Mouse (Mus musculus) layer of hippocampus, adult 11-12 months (tissue): ENCODE measurements around the gene Cd3g.
"Not testable (repeated sequence)": the region's sequence is repeated elsewhere in the genome, so short reads cannot be mapped to it uniquely, and the experiment has no call there.

Experiments used
- DNase-seq: peaks from one replicate; pipeline ENCODE4 v3.0.0; 2022; ENCODE audit warnings: low spot score

Cd3g gene

GRCm38 (mm10) chr9:44986242-44986781 lies 6.1 kb upstream of the Cd3g start:
- peak; percentile 7 for DNase-seq

DNA sequence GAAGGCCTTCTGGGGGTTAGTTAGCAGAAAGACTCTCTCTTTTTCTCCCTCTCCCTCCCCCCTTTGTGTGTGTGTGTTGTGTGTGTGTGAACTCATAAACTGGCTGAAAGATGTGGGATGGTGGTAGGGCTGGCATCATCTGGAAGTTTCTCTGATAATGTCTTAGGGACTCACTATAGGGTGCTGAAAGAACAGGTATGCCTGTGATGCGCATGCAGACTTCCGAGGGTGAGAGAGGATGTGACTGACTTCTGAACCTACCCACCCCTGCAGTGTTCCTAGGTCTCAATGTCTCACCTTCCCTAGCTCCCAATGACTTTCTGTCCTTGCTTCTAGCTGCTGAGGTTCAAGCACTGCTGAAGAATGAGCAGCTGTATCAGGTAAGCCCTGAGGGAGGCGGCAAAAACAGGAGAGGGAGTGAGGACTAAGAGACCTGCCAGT lies 5.5 kb upstream of the Cd3g start:
- no peak for DNase-seq

- DNase-seq, result no peak
Observed at GRCm38 (mm10) chr9:44983001-44983400, 2.8 kb upstream of the Cd3g start.

GRCm38 (mm10) chr9:44982531-44982930 lies 2.3 kb upstream of the Cd3g start:
- DNase-seq, result no peak

- DNase-seq, result no peak
Observed at GRCm38 (mm10) chr9:44982081-44982480, 1.9 kb upstream of the Cd3g start.

GRCm38 (mm10) chr9:44981676-44982075 lies 1.4 kb upstream of the Cd3g start, which contains the start of gene Cd3d:
Cd3d (plus strand) TSS chr9:44981786.
- DNase-seq, result no peak

GRCm38 (mm10) chr9:44981104-44981503 lies 873 bp upstream of the Cd3g start:
- no peak for DNase-seq

- no peak for DNase-seq
Observed at GRCm38 (mm10) chr9:44979806-44980205, 425 bp downstream of the Cd3g start.

DNA sequence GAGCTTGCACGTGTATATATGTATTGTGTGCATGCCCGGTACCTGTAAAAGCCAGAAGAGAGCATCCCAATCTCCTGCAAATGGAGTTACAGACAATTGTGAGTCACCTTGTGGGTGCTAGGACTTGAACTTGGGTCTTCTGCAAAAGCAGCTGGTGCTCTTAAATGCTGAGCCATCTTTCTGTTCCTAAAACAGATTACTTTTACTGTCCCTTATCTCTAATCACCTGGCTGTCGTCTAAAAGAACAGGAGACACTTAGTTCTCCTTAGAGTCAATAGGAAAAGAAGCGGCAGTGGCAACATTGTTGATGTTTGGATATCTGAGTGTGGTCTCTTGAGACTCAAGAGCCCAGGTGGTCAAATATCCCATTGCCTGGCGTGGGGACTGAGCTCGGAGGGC lies 2.4 kb downstream of the Cd3g start:
- no peak for DNase-seq

DNA sequence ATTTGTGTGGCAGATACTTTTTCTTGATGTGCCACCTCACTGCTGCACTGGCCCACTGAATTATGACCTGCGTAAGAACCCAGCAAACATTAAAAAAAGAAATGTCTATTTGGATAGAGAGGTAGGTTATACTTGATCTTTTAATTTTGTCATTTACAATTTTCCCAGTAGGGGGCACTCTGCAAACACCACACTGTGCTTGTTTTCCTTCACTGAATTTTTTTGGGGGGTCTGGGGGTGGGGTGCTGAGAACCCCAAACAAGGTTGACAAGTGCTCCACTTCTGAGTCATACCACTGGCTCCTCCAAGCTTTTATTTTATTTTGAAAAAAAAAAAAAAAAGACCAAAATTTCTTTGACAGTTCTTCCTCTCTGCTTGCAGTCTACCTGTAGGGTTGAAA lies 10.8 kb downstream of the Cd3g start:
- no peak for DNase-seq

DNA sequence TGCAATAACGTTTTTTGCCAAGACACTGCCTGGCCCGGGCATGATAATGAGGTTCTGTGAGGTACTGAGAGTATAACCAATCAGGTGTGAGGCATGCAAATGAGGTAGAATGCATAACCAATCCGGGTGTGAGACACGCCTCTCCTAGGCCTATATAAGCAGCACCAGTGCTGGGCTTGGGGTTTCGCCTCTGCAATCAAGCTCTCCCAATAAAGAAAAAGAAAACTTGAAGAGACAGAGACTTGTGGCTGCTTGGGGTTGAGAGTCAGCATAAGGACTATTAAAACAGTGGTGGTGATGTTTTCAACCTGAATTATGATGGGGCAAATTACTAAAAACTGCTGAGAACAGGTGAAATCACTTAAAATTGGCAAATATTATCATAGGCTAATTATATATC lies 12.5 kb downstream of the Cd3g start:
- not testable (repeated sequence) for DNase-seq

- peak; percentile 79 for DNase-seq
Observed at GRCm38 (mm10) chr9:44966815-44967242, 13.4 kb downstream of the Cd3g start.

DNA sequence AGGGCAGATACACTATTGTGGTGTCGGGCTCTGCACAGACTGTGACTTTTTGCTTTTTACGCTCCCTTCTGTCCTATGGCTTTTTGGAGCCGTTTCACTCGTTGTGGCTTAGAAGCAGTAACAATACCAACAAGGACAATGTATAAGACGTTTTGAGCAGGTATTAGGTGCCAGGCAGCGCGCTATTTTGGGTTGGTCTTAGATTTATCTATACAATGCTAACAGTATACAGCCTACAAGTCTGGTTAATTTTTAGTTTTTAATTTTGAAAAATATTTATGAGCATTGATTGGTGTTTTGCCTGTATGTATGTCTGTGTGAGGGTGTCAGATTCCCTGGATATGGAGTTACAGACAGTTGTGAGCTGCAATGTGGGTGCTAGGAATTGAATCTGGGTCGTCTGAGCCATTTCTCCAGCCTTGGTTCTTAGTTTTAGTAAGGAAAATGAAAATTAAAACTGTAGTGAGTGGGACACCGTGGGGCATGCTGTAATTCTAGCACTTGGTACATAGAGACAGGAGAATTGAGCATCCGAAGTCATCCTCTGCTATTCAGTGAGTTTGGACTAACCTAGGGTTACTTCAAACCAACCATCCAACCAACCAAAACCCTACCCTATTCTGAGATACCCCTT lies 14.3 kb downstream of the Cd3g start:
- no peak for DNase-seq

DNA sequence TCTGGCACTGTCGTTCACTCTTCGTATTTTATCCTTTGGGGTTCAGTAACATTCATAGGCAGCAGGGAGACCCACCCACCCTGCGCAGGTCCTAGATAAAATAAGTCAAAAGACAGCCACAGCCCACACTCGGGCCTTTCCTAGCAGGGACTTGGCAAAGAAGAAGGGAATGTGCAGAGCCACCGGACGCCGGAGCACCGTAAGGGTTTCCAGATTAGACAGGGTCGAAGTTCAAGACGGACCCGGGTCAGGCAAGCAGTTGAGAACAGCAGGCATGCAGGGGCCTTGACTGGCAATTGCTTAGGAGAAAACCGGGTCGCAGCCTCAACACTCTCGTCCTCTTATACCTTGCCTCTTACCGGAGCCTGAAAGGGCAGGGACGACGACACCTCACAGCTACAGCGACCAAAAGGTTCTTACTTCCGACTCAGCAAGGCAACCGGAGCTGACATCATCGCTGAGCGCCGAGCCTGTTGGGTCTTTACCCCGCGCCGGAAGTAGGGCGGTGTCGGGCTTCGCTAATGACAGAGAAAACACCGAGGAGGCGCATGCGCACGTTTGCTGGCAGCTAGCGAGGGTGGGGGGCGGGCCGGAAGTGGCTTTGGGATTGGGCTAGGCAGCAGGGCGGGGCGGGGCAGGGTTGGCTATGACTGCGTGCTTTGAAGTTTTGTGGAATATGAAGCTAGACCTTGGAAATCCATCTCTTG lies 15.0 kb downstream of the Cd3g start, which contains the start of gene Ube4a:
TSS of gene Ube4a (minus strand) at position 475 of the 707 bp plus-strand sequence.
- peak; percentile 99 for DNase-seq

DNA sequence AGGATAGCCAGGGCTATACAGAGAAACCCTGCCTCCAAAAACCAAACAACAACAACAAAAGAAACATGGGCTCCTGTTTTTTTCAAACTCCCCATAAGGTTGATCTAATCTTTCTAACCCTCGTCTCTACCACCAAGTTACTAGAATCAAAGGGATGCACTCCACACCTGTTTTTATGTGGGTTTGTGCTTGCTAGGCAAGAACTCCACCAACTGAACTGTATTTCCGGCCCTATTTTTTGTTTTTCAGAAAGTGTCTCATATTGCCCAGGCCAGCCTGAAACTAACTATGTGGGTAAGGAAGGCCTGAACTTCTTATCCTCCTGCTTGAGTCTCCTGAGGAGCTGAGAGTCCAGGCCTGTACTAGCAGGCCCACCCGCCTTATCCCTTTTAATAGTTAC lies 25.8 kb downstream of the Cd3g start:
- no peak for DNase-seq

GRCm38 (mm10) chr9:44947836-44948235 lies 32.4 kb downstream of the Cd3g start:
- DNase-seq, result no peak

DNA sequence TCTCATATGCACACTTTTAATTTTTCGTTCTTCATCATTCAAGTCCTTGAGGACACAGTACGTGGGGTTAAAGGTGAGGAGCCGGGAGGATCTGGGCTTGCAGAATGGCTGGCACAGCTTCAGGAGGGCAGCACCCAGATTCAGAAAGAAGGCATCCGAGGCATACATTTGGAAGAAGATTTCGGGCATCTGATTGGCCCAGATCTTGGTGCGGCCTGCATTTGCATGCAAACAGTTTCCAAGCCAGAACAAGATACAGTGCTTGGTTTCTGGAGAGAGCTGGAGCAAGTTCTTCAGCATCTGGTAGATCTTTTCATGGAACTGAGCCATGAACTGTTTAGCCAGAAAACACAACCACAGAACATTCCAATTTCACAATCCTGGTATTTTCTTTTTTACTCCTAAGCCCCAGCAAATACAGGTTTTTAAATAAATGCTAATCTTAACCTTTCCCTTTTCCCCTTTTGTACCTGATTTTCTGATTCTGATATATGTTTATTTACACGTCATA lies 34.0 kb downstream of the Cd3g start:
- DNase-seq, result no peak

DNA sequence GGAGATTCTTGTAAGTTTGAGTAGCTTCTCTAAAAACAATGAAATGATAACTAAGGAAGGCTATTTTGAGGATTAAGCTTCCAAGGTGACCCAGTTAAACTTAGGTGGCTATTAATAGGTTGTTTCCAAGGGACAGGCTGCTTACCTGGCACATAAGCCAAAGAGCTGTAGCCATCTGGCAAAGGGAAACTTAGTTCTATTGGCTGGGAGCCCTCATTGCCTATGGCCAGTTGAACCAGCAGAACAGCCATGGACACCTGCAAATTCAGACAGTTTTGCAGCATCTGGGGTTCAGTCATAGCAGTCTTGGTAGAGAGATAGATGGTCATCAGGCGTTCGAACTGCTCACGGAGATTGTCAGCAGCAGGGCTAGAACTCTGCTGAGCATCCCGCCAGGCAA lies 37.8 kb downstream of the Cd3g start:
- no peak for DNase-seq

DNA sequence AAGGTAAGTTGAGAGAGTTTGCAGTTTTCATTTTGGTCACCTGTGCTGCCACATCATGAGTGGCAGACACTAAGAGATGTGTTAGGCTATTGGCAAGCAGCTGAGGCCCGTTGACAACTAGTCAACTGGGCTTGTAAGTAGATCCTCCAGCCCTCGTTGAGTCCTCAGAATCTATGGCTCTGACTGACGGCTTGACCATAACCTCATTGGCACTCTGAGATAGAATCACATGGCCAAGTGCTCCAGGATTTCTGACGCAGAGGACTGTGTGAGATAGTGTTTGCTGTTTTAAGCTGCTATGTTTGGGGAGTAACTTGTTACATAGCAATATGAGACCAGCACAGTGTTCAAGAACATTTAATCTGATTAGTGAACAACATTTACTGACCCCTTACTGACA lies 38.5 kb downstream of the Cd3g start:
- no peak for DNase-seq

GRCm38 (mm10) chr9:44921543-44921942 lies 58.7 kb downstream of the Cd3g start:
- DNase-seq, result no peak

- no peak for DNase-seq
Observed at GRCm38 (mm10) chr9:44921123-44921468, 59.1 kb downstream of the Cd3g start.

DNA sequence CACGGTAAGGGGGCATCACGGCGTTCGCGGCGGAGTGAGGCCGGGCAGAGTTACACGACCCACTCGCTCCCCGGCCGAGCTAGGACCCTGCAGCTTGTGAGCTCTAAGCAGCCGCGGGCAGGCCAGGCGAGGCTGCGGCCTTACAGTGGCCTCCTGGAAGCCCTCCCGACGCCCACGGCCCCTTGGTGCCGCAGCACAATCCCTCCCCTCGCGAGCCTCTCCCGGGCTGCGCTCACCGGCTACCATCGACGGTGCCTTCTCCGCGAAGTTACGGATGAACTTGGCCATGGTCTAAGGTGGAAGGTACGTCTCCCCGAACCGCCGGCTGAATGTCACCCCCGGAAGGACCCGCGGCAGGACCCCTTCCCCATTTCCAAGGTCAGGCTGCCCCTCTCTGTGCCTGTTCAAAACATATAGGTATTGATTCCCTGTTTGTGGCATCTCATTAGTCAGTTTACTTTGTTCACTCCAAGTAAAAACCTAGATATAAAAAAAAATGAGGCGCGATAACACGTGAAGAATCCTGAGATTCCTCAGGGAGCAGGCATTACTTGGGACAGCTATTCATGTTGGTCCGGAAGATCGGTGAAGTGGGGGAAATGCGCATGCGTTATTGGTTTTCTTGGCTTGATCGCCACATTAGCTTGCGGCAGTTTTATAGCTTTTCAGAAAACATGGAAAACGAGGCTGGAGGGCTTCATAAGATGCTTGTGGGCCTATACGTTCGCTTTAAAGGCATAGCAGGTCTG lies 59.7 kb downstream of the Cd3g start, which contains the start of gene Atp5l:
TSS of gene Atp5l (minus strand) at position 369 of the 749 bp plus-strand sequence.
- peak; percentile 90 for DNase-seq
